Mouse (Mus musculus) splenic B cell, adult 2 months (primary cell): ENCODE data around the gene Epb41l1.

Experiments used
- DNase-seq: peaks from one replicate; pipeline ENCODE4 v3.0.0-alpha.2; 2011; ENCODE audit warnings: low read depth, low spot score
- H3K27me3 ChIP-seq: 2 replicates; pipeline ENCODE4 v1.6.1; 2012; ENCODE audit warnings: mild to moderate bottlenecking, low read length, moderate library complexity, mixed read lengths; ENCODE audit not compliant: control insufficient read depth, poor library complexity, insufficient read depth, severe bottlenecking
- H3K36me3 ChIP-seq: 2 replicates; pipeline ENCODE4 v1.6.1; 2012; ENCODE audit warnings: mild to moderate bottlenecking, low read length, moderate library complexity, mixed read lengths; ENCODE audit not compliant: control insufficient read depth, poor library complexity, insufficient read depth, severe bottlenecking

Epb41l1 gene

GRCm38 (mm10) chr2:156462154-156463029 is 41.7 kb downstream of the Epb41l1 start:
- H3K36me3 ChIP-seq = no peaks in the 10 kb centered on the region
- DNase-seq = no peak
- no peaks in the 10 kb centered on the region for H3K27me3 ChIP-seq

- Histone ChIP-seq H3K27me3 (no peaks in the 10 kb centered on the region), H3K36me3 (no peaks in the 10 kb centered on the region)
- DNase-seq = no peak
Measured at GRCm38 (mm10) chr2:156464416-156464815, 43.7 kb downstream of the Epb41l1 start.

- H3K27me3 ChIP-seq = no peaks in the 10 kb centered on the region
- H3K36me3 ChIP-seq = no peaks in the 10 kb centered on the region
- DNase-seq = no peak
Measured at GRCm38 (mm10) chr2:156467538-156467937, 46.8 kb downstream of the Epb41l1 start.

- Histone ChIP-seq H3K27me3 (no peaks in the 10 kb centered on the region), H3K36me3 (no peaks in the 10 kb centered on the region)
- no peak for DNase-seq
Measured at GRCm38 (mm10) chr2:156468890-156469289, 48.2 kb downstream of the Epb41l1 start.

- H3K27me3 ChIP-seq = no peaks in the 10 kb centered on the region
- DNase-seq = no peak
- no peaks in the 10 kb centered on the region for H3K36me3 ChIP-seq
Measured at GRCm38 (mm10) chr2:156469508-156469907, 48.8 kb downstream of the Epb41l1 start.

GRCm38 (mm10) chr2:156470938-156471337 is 50.2 kb downstream of the Epb41l1 start:
- no peak for DNase-seq
- no peaks in the 10 kb centered on the region for H3K36me3 ChIP-seq

GRCm38 (mm10) chr2:156472336-156472735 is 51.6 kb downstream of the Epb41l1 start:
- Histone ChIP-seq H3K27me3 (no peaks in the 10 kb centered on the region), H3K36me3 (no peaks in the 10 kb centered on the region)
- DNase-seq = no peak

More at GRCm38 (mm10) chr2:156470938-156471337, 50.2 kb downstream of the Epb41l1 start:
- no peaks in the 10 kb centered on the region for H3K27me3 ChIP-seq

GRCm38 (mm10) chr2:156473696-156474095 is 53.0 kb downstream of the Epb41l1 start:
- DNase-seq = no peak
- Histone ChIP-seq H3K27me3 (no peaks in the 10 kb centered on the region), H3K36me3 (no peaks in the 10 kb centered on the region)

GRCm38 (mm10) chr2:156474111-156474510 is 53.4 kb downstream of the Epb41l1 start:
- no peaks in the 10 kb centered on the region for H3K27me3 ChIP-seq
- no peaks in the 10 kb centered on the region for H3K36me3 ChIP-seq
- no peak for DNase-seq

GRCm38 (mm10) chr2:156474891-156475284 is 54.2 kb downstream of the Epb41l1 start:
- no peaks in the 10 kb centered on the region for H3K36me3 ChIP-seq
- no peak for DNase-seq
- no peaks in the 10 kb centered on the region for H3K27me3 ChIP-seq

- no peak for DNase-seq
- Histone ChIP-seq H3K27me3 (no peaks in the 10 kb centered on the region), H3K36me3 (no peaks in the 10 kb centered on the region)
Measured at GRCm38 (mm10) chr2:156475285-156476110, 54.8 kb downstream of the Epb41l1 start.

GRCm38 (mm10) chr2:156476111-156476747 is 55.5 kb downstream of the Epb41l1 start:
- no peaks in the 10 kb centered on the region for H3K27me3 ChIP-seq
- DNase-seq = no peak

GRCm38 (mm10) chr2:156476748-156477151 is 56.0 kb downstream of the Epb41l1 start:
- no peak for DNase-seq
- Histone ChIP-seq H3K36me3 (no peaks in the 10 kb centered on the region), H3K27me3 (no peaks in the 10 kb centered on the region)

More at GRCm38 (mm10) chr2:156476111-156476747, 55.5 kb downstream of the Epb41l1 start:
- H3K36me3 ChIP-seq = no peaks in the 10 kb centered on the region

- H3K27me3 ChIP-seq = no peaks in the 10 kb centered on the region
- H3K36me3 ChIP-seq = no peaks in the 10 kb centered on the region
- no peak for DNase-seq
Measured at GRCm38 (mm10) chr2:156478046-156478690, 57.5 kb downstream of the Epb41l1 start.
